Mouse (Mus musculus): Measurements from ENCODE around the gene Bcl7a.

- TF ChIP-seq GATA1 (IDR thresholded peaks at IDR 0.05; ENCODE audit: low read length), result no peak
- no peak for TF ChIP-seq TAL1 (IDR thresholded peaks at IDR 0.05; ENCODE audit: low read length)
These were observed 55.3 kb downstream of the Bcl7a start for GRCm38 (mm10) chr5:123398856-123399498.
